Mouse (Mus musculus) midbrain, embryonic 16.5 days (tissue): ENCODE results near the gene Cpne2. TPM values are rescaled to one million over a fixed set of nuclear protein-coding genes. Genes with fewer than 3 reads are reported as not detected.

ENCODE experiments used
- ATAC-seq: fragments of 200-750 bp; cut with Nextera tagmentation; 2 replicates; pipeline ENCODE4 v1.8.0; 2017; ENCODE audit warnings: moderate TSS enrichment
- H3K27ac ChIP-seq: fragments of 300-500 bp; sonication (generic); 2 replicates; pipeline ENCODE4 v1.5.1; 2014; ENCODE audit warnings: mild to moderate bottlenecking, low read length, mixed read lengths
- H3K27me3 ChIP-seq: fragments of 300-500 bp; sonication (generic); 2 replicates; pipeline ENCODE4 v1.6.1; 2014; ENCODE audit warnings: low read depth, low read length, mixed read lengths; ENCODE audit not compliant: control insufficient read depth, insufficient read depth
- H3K36me3 ChIP-seq: fragments of 300-500 bp; sonication (generic); 2 replicates; pipeline ENCODE4 v1.6.1; 2014; ENCODE audit warnings: mild to moderate bottlenecking, low read length, moderate library complexity, mixed read lengths; ENCODE audit not compliant: control insufficient read depth, insufficient read depth
- H3K4me1 ChIP-seq: fragments of 300-500 bp; sonication (generic); 2 replicates; pipeline ENCODE4 v1.6.1; 2014; ENCODE audit warnings: mild to moderate bottlenecking, low read length, mixed read lengths; ENCODE audit not compliant: control insufficient read depth, insufficient read depth
- H3K4me2 ChIP-seq: fragments of 300-500 bp; sonication (generic); 2 replicates; pipeline ENCODE4 v1.6.1; 2014; ENCODE audit warnings: mild to moderate bottlenecking, low read length, mixed read lengths
- H3K4me3 ChIP-seq: fragments of 300-500 bp; sonication (generic); 2 replicates; pipeline ENCODE4 v1.5.1; 2014; ENCODE audit warnings: low read depth, mild to moderate bottlenecking, low read length, moderate library complexity, mixed read lengths
- H3K9ac ChIP-seq: fragments of 300-500 bp; sonication (generic); 2 replicates; pipeline ENCODE4 v1.6.1; 2014; ENCODE audit warnings: low read depth, low read length, mixed read lengths
- H3K9me3 ChIP-seq: fragments of 300-500 bp; sonication (generic); replicated peaks from 2 replicates; pipeline ENCODE4 v1.6.1; 2014; ENCODE audit warnings: mild to moderate bottlenecking, low read length, mixed read lengths; ENCODE audit not compliant: control insufficient read depth, poor library complexity, severe bottlenecking
- WGBS: fragments of 180-500 bp; shearing (Covaris S2); extraction: QIAGEN DNeasy Blood & Tissue Kit; methylation state at CpG from one replicate; pipeline ENCODE4 v1.1.7; 2014; 5-methylcytosine and 5-hydroxymethylcytosine counted together
- polyA plus RNA-seq: library from polyadenylated mRNA; unstranded; fragments of >200 nt; fragmentation: Nextera tagmentation; extraction: Ambion mirVana; gene quantifications from 2 replicates; pipeline ENCODE4 v1.2.1, GENCODE M21; 2015

Cpne2 gene
- polyA plus RNA-seq, 1 experiment from 2014 or later: 26.2 TPM

DNA sequence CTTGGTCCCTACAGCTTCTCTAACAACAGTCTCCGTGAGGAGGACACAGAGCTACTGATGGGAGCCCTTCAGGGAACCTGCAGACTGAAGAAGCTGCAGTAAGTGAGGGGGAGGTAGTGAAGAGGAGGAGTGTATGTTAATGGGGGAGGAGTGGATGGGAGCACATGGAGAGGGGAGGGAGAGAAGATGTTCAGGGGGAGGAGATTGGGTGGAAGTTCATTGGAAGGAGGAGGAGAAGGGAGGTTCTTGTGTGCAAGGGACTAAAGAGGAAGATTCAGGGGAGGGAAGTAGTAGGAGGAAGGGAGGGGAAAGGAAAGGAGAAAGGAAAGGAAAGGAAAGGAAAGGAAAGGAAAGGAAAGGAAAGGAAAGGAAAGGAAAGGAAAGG lies 16.6 kb upstream of the Cpne2 start:
- H3K27ac ChIP-seq: no peak overlapping the region
- no peak for ATAC-seq
- no peaks in the 10 kb centered on the region for H3K36me3 ChIP-seq
- H3K27me3 ChIP-seq: no peaks in the 10 kb centered on the region
- H3K4me1 ChIP-seq: no peaks in the 10 kb centered on the region
- no peak overlapping the region for H3K4me2 ChIP-seq
- H3K4me3 ChIP-seq: no peak overlapping the region
- H3K9ac ChIP-seq: no peak overlapping the region
- WGBS: 35% methylated on average over 1 of the region's 1 CpGs
- no peaks in the 10 kb centered on the region for H3K9me3 ChIP-seq

DNA sequence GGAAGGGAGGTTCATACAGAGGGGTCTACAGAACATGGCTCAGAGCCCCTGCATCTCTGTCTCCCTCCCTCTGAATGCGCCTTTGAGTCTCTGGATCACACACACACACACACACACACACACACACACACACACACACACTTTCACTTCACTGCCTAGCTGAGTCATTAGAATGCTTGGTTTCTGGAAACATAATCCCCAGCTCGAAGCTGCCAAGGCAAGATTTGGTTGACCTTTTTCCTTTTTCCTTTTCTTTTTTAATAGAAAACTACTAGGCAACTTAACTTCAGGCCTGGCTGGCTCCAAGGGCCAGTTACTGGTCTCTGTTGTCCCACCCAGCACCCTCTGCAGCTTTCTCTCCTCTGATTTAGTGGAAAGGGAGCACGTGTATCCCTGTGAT lies 16.0 kb upstream of the Cpne2 start:
- ATAC-seq: no peak
- no peaks in the 10 kb centered on the region for H3K36me3 ChIP-seq
- no peak overlapping the region for H3K4me2 ChIP-seq
- no peaks in the 10 kb centered on the region for H3K27me3 ChIP-seq
- 49% methylated on average over 3 of the region's 3 CpGs for WGBS
- no peak overlapping the region for H3K4me3 ChIP-seq
- H3K27ac ChIP-seq: no peak overlapping the region
- no peak overlapping the region for H3K9ac ChIP-seq
- no peaks in the 10 kb centered on the region for H3K9me3 ChIP-seq
- no peaks in the 10 kb centered on the region for H3K4me1 ChIP-seq

DNA sequence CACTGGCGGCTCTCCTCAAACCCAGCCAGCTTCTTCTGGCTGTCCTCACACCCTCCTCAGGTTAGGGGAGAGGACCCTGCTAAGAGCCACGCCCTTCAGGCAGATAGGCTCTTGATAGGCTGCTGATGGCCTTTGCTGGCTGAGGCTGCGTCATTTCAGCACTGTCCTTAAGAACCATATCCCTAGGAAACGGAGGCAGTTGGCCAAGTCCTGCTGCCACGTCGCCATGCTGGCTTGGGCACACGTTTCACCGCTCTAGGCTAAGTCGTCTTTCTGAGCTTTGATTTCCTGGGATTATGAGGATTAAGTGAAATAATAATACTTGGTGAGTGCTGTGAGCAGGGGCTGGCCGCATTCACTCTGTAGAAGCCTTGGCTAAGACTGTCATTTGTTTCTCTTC lies 14.5 kb upstream of the Cpne2 start:
- ATAC-seq: no peak
- H3K4me2 ChIP-seq: no peak overlapping the region
- WGBS: 62% methylated on average over 10 of the region's 10 CpGs
- no peaks in the 10 kb centered on the region for H3K4me1 ChIP-seq
- no peak overlapping the region for H3K9ac ChIP-seq
- no peaks in the 10 kb centered on the region for H3K9me3 ChIP-seq
- H3K36me3 ChIP-seq: no peaks in the 10 kb centered on the region
- no peaks in the 10 kb centered on the region for H3K27me3 ChIP-seq
- H3K27ac ChIP-seq: no peak overlapping the region
- no peak overlapping the region for H3K4me3 ChIP-seq

DNA sequence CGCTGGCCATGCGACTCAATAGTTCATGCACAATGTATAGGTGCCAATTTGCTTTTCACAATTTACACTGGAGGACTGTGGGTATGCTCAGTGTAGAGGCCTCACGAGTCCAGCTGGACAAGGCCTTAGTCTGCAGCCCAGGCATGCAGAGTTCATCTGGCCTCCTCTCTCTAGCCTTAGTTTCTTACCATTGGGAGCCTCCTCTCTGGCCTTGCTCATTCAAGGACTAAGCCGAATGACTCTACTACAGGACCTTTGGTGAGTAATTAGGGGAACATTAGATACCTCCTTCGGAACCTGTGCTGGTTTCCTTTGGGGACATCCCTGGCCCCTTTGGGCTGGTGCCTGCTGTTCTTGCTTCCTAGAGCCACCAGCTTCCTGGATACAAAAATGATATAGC lies 13.8 kb upstream of the Cpne2 start:
- Histone ChIP-seq H3K9ac (no peak overlapping the region), H3K4me1 (no peaks in the 10 kb centered on the region), H3K4me3 (no peak overlapping the region), H3K36me3 (no peaks in the 10 kb centered on the region), H3K27ac (no peak overlapping the region), H3K4me2 (no peak overlapping the region), H3K27me3 (no peaks in the 10 kb centered on the region), H3K9me3 (no peaks in the 10 kb centered on the region)
- WGBS: 93% methylated on average over 5 of the region's 5 CpGs
- ATAC-seq: no peak

DNA sequence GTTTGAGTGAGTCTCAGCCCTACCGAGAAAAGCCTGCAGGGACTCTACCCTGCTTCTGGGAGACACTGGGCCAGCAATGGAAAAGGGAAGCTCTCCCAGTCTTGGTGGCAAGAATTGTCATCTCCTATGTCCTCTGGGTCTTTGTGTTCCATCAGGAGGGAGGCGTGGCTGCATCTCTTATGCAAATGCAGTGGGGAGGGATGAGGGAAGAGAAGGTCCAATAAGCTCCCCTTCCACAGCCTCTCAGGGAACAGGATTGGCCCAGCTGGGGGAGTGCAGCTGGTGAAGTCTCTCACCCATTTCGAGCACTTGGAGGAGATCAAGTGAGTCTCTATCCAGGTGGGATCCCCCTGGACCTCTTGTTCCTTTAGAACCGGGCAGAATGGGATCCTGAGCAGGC lies 11.3 kb upstream of the Cpne2 start:
- H3K27me3 ChIP-seq: no peaks in the 10 kb centered on the region
- WGBS: 66% methylated on average over 4 of the region's 4 CpGs
- H3K4me3 ChIP-seq: no peak overlapping the region
- no peaks in the 10 kb centered on the region for H3K36me3 ChIP-seq
- no peaks in the 10 kb centered on the region for H3K9me3 ChIP-seq
- no peak overlapping the region for H3K4me2 ChIP-seq
- H3K9ac ChIP-seq: no peak overlapping the region
- ATAC-seq: no peak
- H3K4me1 ChIP-seq: no peaks in the 10 kb centered on the region
- no peak overlapping the region for H3K27ac ChIP-seq

DNA sequence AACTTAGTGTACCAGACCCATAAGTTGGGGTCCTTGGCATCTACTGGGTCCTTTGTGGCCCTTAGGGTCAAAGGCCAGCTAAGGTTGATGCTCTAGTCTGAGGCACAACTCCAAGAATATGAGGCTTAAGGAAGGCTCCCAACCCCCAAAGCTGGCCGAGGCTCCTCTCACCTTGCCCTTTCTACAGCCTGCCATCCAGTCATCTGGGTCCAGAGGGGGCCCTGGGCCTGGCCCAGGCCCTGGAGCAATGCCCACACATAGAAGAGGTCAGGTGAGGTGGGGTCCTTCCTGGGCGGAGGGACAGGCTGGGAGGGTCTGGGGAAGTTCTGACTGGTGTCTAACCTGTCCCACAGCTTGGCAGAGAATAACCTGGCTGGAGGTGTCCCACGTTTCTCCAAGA lies 10.3 kb upstream of the Cpne2 start:
- H3K4me3 ChIP-seq: no peak overlapping the region
- WGBS: 93% methylated on average over 3 of the region's 3 CpGs
- no peaks in the 10 kb centered on the region for H3K36me3 ChIP-seq
- no peaks in the 10 kb centered on the region for H3K9me3 ChIP-seq
- H3K4me2 ChIP-seq: no peak overlapping the region
- H3K27me3 ChIP-seq: no peaks in the 10 kb centered on the region
- no peaks in the 10 kb centered on the region for H3K4me1 ChIP-seq
- ATAC-seq: no peak
- H3K27ac ChIP-seq: no peak overlapping the region
- H3K9ac ChIP-seq: no peak overlapping the region

DNA sequence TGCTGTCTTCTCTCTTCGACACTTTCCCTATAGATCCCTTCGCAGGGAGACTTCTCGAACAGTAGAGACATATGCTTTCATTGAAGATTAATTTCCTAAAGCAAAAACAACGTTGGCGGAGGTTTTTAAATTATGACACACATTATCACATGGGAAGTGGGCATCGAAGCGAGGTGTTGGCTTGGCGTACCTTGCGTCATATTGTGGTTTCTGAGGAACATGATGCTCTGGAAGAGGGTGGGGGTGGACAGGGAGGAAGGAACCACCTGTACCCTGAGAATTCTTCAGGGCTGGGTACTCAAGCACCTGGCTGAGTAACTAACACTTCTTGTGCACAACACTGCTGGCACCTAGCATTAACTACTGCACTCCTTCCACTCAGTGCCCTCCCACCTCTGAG lies 8.2 kb upstream of the Cpne2 start:
- H3K4me1 ChIP-seq: no peaks in the 10 kb centered on the region
- no peaks in the 10 kb centered on the region for H3K27me3 ChIP-seq
- WGBS: 86% methylated on average over 9 of the region's 9 CpGs
- H3K9ac ChIP-seq: no peak overlapping the region
- H3K27ac ChIP-seq: no peak overlapping the region
- no peaks in the 10 kb centered on the region for H3K36me3 ChIP-seq
- no peaks in the 10 kb centered on the region for H3K9me3 ChIP-seq
- ATAC-seq: no peak
- no peak overlapping the region for H3K4me2 ChIP-seq
- no peak overlapping the region for H3K4me3 ChIP-seq

DNA sequence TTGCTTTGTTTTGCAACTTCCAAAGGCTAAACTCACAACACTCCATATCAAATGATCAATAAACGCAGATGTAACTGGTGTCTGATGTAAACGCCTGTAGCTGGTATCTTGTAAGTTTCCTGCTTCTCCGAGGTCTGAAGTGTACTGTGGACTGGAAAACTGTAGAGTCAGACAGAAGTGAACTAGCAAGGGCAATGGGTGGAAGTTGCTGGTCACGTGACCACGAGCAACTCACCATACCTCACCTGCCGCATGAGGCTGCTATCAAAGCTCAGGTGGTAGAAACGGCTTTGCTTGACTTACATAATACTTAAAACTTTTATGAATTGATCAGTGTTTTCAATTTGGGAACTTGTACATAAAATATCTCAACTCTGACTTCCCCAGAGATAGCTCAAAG lies 5.6 kb upstream of the Cpne2 start:
- H3K4me2 ChIP-seq: no peak overlapping the region
- no peak overlapping the region for H3K27ac ChIP-seq
- no peaks in the 10 kb centered on the region for H3K36me3 ChIP-seq
- ATAC-seq: no peak
- no peak overlapping the region for H3K9ac ChIP-seq
- no peaks in the 10 kb centered on the region for H3K27me3 ChIP-seq
- H3K4me1 ChIP-seq: peaks cover 4% of the 10 kb centered on the region; the same call in 1 of the 2 replicates
- 86% methylated on average over 7 of the region's 7 CpGs for WGBS
- H3K4me3 ChIP-seq: no peak overlapping the region
- H3K9me3 ChIP-seq: no peaks in the 10 kb centered on the region

DNA sequence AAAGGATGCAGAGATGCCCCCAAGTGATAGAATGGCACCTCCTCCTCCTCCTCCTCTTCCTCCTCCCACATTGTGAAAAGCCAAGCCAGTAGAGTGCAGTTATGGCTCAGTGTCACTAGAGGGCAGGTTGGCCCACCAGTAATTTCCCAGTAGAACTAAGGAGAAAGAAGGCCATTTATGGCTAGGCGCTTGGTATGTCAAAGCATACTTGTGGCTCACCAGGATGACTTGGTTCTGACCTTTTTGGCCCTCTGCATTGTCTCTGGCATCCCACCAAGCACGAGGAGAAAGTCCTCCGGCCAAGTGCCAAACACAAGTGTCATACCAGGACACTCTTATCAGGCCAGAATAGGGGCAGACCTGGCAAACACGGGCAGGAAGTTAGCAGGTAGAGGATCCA lies 4.5 kb upstream of the Cpne2 start:
- Histone ChIP-seq H3K36me3 (no peaks in the 10 kb centered on the region), H3K4me1 (peaks cover 6% of the 10 kb centered on the region; the same call in 1 of the 2 replicates), H3K4me2 (no peak overlapping the region), H3K27ac (no peak overlapping the region), H3K9ac (no peak overlapping the region), H3K27me3 (no peaks in the 10 kb centered on the region), H3K4me3 (no peak overlapping the region), H3K9me3 (no peaks in the 10 kb centered on the region)
- ATAC-seq: no peak
- 40% methylated on average over 4 of the region's 4 CpGs for WGBS

DNA sequence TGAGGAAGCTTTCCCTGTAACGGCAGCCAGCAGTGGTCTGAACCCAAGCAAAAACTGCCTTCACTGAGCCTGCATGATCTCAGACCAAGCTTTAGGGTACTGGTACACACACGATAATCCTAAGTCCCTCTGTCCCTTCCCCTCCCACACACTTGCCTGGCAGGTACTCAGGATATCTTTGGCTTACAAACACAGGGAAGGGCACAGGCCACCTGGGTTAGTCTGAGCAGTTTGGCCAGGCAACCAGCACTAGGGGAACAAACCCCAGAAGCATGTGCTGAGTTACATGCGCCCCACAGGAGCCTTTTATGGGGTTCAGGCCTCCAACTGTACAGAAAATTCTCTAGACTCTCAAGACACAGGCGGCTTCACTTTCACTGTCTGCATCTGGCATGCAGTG lies 2.9 kb upstream of the Cpne2 start:
- ATAC-seq: no peak

More for the DNA sequence above, 2.9 kb upstream of the Cpne2 start:
- Histone ChIP-seq H3K4me3 (no peak overlapping the region), H3K9ac (no peak overlapping the region), H3K9me3 (no peaks in the 10 kb centered on the region), H3K27me3 (peaks cover 4% of the 10 kb centered on the region; the same call in 1 of the 2 replicates), H3K4me2 (no peak overlapping the region), H3K27ac (no peak overlapping the region), H3K36me3 (no peaks in the 10 kb centered on the region), H3K4me1 (peaks cover 14% of the 10 kb centered on the region; the same call in 1 of the 2 replicates)
- 75% methylated on average over 4 of the region's 4 CpGs for WGBS
